Mouse (Mus musculus) spleen, postnatal 36 days (tissue): ENCODE results near the gene Fam174a.

ENCODE experiments used
- DNase-seq, 2 experiments: peaks; one replicate each; pipeline ENCODE4 v3.0.0; 2022; ENCODE audit warnings: low spot score in 2 of 2, mixed read lengths in 1 of 2

Gene Fam174a

GRCm38 (mm10) chr1:95313393-95314228, at the start of gene Fam174a:
Gene Fam174a, plus strand, starts transcription at chr1:95313623.
- DNase-seq = peak; percentile 90 to 91

- no peak for DNase-seq
Measured at GRCm38 (mm10) chr1:95263843-95264242, 49.6 kb upstream of the Fam174a start.

- peak; percentile 15 to 29 for DNase-seq
Measured at GRCm38 (mm10) chr1:95267950-95268724, 45.3 kb upstream of the Fam174a start.

GRCm38 (mm10) chr1:95273321-95273720, 40.1 kb upstream of the Fam174a start:
- no peak for DNase-seq

- DNase-seq = no peak
Measured at GRCm38 (mm10) chr1:95308324-95308723, 5.1 kb upstream of the Fam174a start.

- peak in 1 of 2 experiments; percentile 27 for DNase-seq
Measured at GRCm38 (mm10) chr1:95314229-95314555, 769 bp downstream of the Fam174a start.

GRCm38 (mm10) chr1:95315981-95316380, 2.6 kb downstream of the Fam174a start:
- no peak for DNase-seq

GRCm38 (mm10) chr1:95322219-95322618, 8.8 kb downstream of the Fam174a start:
- no peak for DNase-seq

GRCm38 (mm10) chr1:95323004-95323403, 9.6 kb downstream of the Fam174a start:
- DNase-seq = peak in 1 of 2 experiments; percentile 5

- no peak for DNase-seq
Measured at GRCm38 (mm10) chr1:95326856-95327255, 13.4 kb downstream of the Fam174a start.

- DNase-seq = no peak
Measured at GRCm38 (mm10) chr1:95339618-95340017, 26.2 kb downstream of the Fam174a start.

- DNase-seq = no peak
Measured at GRCm38 (mm10) chr1:95342242-95342641, 28.8 kb downstream of the Fam174a start.

GRCm38 (mm10) chr1:95343585-95344485, 30.4 kb downstream of the Fam174a start:
- DNase-seq = no peak

- DNase-seq = no peak
Measured at GRCm38 (mm10) chr1:95354146-95354545, 40.7 kb downstream of the Fam174a start.

GRCm38 (mm10) chr1:95356904-95357303, 43.5 kb downstream of the Fam174a start:
- DNase-seq = no peak

- no peak for DNase-seq
Measured at GRCm38 (mm10) chr1:95363692-95364091, 50.3 kb downstream of the Fam174a start.

GRCm38 (mm10) chr1:95366616-95367373, 53.4 kb downstream of the Fam174a start:
- DNase-seq = no peak

GRCm38 (mm10) chr1:95367748-95368147, 54.3 kb downstream of the Fam174a start:
- no peak for DNase-seq

- no peak for DNase-seq
Measured at GRCm38 (mm10) chr1:95375443-95375842, 62.0 kb downstream of the Fam174a start.

- DNase-seq = no peak
Measured at GRCm38 (mm10) chr1:95381028-95381427, 67.6 kb downstream of the Fam174a start.
